Mouse (Mus musculus): ENCODE measurements around the gene A830018L16Rik. TPM values are rescaled to one million over a fixed set of nuclear protein-coding genes. Genes with fewer than 3 reads are reported as not detected.

The A830018L16Rik gene
- polyA plus RNA-seq, 1 experiment from 2014 or later, result 0.42 TPM

- no peak for DNase-seq (ENCODE audit: low spot score)
These were observed 236.2 kb downstream of the A830018L16Rik start for GRCm38 (mm10) chr1:11650137-11650536.

DNA sequence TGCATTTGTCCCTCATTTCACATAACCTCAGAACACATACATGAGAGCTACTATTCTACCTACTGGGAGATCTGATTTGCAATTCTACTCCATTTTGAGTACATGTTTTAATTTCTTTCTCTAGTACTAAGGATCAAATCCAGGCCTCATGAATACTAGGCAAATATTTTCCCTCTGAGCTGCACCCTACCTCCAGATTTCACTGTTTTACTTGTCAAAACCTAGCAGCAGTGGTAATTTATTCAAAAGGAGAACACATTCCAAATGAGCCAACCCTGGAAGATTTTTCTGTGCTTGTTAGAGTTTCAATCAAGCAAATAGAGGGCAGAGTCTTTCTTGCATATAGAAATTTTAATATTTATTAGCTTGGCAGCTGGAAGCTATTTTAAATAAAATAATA lies 238.9 kb downstream of the A830018L16Rik start:
- DNase-seq (ENCODE audit: low spot score), result no peak

GRCm38 (mm10) chr1:11657341-11658060 lies 243.6 kb downstream of the A830018L16Rik start:
- peak; percentile 45 for DNase-seq (ENCODE audit: low spot score)

DNA sequence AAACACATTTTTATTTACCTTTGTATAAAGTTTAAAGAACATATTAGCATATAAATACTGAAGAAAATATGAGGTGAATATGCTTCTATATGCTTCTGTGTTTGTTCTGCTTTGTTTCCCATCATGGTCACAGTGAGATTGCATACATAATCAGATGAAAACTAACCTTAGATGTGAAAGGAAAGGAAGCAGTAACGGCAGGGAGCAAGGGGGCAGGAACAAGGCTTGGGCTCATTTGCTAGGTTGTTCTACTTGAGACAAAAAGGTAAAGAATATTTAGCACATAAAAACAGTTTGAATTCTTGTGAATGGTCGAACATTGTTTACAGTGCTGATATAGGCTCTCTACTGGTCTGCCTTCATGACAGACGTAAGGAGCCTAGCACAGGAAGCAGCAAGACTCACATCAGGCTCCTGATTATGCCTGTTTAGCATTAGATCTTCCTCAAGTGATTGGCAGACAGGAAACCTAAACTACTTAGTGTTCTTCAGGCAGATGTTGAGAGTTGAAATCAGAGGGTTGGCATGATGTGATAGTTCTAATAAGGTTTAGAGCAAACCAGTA lies 244.2 kb downstream of the A830018L16Rik start:
- DNase-seq (ENCODE audit: low spot score), result no peak

DNA sequence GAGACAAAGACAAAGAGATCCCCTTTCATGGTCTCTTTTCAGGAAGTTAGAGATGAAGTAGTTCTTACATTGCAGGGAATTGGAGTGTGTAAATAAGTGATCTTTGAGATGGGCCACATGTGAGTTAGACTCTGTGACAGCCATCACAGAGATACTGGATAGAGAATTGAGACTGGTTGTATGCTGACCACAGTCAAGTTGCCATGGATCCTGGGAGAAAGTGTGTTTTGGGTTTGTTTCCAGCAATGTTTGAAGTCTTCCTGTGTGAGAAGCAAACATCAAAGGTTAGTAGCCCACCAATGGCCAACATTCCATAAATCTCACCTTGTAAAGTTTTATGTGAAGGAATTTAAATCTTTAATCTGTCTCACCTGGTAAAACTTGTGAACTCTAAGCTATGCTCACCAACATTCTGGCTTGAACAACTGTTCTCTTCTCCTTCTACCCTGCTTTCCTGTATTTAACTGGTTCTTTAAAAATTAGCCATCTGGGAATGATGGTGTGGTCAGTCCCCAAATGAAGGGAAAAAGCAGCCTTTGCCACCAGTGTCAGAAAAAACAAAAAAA lies 330.9 kb downstream of the A830018L16Rik start:
- DNase-seq (ENCODE audit: low spot score), result no peak

DNA sequence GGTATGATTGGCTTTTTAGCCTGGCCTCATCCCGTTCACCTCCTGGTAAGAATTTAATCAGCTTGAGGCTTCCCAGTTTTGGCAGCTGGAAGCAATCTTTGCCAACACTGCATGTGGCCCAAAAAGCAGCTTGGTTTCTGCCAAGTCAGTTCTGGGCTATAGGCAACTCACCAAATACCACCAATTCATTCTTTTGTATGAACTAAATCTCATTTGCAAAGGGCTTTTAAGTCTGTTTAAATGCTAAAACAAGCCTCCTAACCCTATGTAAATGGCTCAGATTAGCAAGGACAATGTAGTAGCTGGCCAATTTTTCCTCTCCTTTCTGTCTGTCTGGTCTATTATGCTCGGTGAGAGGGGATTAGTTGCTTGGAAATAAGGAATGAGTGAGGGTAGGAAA lies 334.5 kb downstream of the A830018L16Rik start:
- no peak for DNase-seq (ENCODE audit: low spot score)

DNA sequence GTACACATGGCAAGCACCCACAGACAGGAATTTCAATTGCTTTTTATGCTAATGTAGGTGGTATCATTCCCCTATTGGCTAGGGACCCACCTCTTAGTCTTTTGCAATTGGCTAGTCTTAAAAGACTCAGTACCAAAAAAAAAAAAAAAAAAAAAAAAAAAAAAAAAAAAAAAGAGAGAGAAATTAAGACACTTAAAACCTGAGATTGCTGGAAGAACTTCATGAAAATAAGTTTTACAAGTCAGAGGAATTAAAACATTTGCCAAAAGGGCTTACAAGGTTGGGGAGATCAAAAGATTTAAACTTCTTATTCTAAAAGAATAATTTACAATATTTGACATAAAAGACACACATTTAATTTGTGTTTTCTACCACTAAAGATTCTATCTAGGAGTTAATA lies 336.2 kb downstream of the A830018L16Rik start:
- DNase-seq (ENCODE audit: low spot score), result no peak

DNA sequence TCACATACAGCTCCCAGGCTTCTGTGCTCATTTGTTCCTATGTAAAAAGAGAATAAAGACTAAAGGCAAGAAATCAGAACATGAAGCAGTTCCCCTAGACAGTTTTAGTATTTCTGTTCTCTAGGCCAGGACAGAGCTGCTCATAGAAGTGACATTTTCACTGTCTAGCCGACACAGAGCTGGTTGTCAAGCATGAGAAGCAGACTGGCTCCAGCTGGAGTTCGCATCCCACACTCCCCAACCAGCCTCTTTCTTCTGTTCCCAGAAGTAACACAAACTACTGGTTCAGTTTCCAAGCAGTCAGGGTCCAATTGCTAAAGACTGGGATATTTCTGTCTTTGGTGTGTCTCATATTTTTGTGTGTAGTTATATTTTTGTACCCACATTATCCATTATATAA lies 336.7 kb downstream of the A830018L16Rik start:
- no peak for DNase-seq (ENCODE audit: low spot score)

GRCm38 (mm10) chr1:11751996-11752395 lies 338.1 kb downstream of the A830018L16Rik start:
- no peak for DNase-seq (ENCODE audit: low spot score)

GRCm38 (mm10) chr1:11788264-11788663 lies 374.4 kb downstream of the A830018L16Rik start:
- no peak for DNase-seq (ENCODE audit: low spot score)

DNA sequence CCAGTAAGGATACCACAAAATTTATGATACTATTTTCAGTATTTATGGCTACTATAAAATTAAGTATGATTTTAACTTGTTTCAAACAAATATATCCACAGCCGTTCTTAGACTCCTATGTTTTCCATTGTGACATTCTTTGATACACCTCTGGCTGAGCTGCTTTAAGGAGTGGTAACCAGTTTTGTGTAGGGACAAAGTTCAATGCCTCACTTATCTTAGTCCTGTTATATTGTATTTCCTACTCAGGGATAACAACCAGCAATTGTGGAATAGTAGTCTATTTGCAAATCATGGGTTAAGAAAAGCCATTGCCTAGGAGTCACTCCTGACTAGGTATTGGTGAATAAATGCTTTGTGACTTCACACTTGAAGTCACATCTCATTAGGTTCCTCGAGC lies 378.9 kb downstream of the A830018L16Rik start:
- no peak for DNase-seq (ENCODE audit: low spot score)

DNA sequence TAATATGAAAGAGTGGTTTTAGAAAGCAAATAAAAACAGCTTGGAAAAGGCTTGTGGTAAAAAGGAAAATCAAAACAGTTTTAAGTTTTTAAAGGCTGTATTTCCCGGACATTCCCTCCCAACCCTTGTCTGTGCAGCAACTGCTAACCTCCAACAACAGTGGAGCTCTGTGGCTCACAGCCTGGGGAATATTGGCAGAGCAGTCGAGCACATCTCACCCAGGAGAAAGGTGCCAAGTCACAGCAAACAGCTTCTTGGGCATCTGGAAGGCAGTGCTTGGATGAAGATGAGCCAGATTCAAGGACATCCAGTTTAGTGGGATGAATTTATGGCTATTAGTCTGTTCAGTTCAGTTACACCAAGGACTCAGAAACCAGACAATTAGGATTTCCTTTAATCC lies 381.8 kb downstream of the A830018L16Rik start:
- no peak for DNase-seq (ENCODE audit: low spot score)

DNA sequence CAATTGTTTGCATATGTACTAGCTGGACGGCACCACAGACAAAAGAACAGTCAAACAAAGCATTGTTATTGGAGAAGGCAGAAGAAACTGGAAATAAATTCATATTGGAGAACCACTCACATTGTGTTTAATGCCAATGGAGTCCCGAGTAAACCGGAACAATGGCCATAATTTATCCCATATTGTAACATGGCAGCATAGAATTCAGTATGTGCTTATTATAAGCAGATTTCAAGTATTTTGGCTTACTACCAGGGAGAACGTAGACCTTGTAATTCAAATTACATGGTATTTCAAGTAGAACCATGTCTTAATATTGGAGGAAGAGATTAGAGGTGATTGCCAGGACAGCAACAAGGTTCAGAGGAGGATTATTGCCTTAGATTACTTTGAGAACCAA lies 458.9 kb downstream of the A830018L16Rik start:
- DNase-seq (ENCODE audit: low spot score), result no peak

- no peak for DNase-seq (ENCODE audit: low spot score)
These were observed 459.7 kb downstream of the A830018L16Rik start for GRCm38 (mm10) chr1:11873573-11873972.

- DNase-seq (ENCODE audit: low spot score), result no peak
These were observed 467.8 kb downstream of the A830018L16Rik start for GRCm38 (mm10) chr1:11881706-11882105.

DNA sequence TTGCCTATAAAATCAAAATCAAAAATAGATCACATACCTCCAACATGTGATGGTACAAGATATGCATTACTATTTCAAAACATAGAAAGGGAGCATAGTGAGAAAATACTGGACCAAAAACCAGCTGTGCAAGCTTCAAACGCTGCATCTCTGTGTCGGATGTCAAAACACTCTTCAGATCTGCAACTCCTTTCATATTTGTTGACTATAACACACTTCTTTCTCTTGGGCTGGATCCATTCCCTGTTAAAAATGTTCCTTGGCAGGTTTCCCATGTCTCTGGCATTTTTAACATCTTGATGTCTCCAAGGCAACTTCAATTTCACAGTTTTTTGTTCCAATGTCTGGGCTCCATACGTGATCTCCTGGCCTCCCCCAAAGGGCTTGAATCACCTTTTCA lies 481.8 kb downstream of the A830018L16Rik start:
- no peak for DNase-seq (ENCODE audit: low spot score)

DNA sequence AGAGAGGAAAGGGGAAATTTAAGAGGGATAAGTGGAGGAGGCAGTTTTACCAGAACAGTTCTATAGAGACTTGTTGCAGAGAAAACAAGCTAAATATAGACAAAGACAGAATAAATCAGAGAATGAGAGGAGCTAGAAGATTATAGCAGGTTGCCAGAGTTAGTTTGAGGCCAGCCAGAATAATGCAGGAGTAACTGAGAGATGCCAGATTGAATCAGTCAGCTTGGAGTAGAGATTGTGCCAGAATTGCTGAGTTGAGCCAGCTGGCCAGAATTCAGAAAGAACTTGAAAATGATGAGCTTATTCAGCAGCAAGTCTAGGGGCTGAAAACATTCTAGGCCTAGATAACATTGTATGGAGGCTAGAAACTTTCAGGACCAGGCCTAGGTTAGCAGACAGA lies 502.0 kb downstream of the A830018L16Rik start:
- no peak for DNase-seq (ENCODE audit: low spot score)

DNA sequence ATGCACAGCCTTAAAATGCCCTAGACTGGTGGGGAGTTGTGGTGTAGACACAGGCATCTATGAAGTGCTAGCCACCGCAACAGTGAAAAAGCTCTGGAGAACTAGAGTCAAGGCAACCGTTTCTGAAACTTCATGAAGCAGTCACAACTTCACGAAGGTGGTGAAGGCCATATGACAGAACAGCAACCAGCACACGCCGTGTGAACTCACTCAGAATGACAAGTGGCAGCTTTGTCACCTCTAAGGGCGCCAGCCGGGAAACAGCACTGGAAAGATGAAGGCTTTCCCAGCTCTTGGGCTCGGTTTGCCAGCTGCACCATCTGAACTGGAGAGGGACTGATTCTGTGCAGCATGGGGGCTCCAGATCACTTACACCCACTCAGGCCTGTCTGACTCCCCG lies 523.1 kb downstream of the A830018L16Rik start:
- no peak for DNase-seq (ENCODE audit: low spot score)

DNA sequence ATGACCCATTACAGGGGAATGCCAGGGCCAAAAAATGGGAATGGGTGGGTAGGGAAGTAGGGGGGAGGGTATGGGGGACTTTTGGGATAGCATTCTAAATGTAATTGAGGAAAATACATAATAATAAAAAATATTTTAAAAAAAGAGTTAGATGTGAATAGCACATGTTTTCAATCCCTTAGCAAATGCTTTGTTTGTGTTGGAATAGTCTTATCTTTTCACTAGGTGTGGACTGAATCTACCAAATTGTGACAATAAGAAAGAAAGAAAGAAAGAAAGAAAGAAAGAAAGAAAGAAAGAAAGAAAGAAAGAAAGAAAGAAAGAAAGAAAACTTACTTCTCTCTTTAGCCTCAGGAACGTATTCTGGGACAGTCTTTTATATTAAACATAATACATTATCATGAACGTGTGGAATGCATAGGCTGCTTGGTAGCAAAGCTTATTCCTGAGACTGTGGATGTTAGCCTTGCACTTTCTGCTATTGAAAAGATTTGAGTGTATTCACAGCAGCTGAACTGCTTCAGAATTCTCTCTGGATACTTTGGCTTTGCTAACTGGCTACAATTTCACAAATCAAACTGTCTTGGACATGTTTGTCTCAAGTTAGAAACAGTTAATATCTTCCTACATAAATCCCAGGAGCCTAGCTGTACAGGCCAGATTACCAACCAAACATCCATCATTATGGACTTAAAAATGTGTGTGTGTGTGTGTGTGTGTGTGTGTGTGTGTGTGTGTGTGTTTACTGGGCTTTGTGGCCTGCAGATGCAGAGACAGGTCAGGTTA lies 545.7 kb downstream of the A830018L16Rik start:
- no peak for DNase-seq (ENCODE audit: low spot score)

DNA sequence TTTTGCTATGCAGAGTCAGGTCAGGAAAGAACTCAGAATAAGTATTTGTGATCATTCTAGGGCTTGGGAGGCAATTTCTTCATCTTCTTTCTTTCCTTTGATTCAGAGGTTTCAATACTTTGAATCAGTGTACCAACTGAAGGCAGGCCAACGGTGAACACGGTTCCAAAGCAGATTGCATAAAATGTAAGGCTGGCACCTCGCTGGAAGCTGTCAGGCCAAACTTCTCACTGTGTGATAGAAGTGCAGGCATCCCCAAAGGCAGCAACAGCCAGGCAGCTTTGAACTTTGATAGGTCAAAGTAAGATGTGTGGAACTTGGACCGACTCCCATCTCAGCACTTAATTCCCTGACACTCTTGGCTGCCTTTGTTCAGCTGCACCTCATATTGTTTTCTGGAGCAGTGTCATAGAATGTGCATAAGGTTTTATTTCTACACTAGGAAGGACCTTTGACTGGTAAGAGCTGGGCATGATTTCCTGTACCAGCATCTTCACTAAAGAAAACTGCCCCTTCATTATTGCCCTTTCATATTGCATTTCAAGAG lies 568.8 kb downstream of the A830018L16Rik start:
- no peak for DNase-seq (ENCODE audit: low spot score)

DNA sequence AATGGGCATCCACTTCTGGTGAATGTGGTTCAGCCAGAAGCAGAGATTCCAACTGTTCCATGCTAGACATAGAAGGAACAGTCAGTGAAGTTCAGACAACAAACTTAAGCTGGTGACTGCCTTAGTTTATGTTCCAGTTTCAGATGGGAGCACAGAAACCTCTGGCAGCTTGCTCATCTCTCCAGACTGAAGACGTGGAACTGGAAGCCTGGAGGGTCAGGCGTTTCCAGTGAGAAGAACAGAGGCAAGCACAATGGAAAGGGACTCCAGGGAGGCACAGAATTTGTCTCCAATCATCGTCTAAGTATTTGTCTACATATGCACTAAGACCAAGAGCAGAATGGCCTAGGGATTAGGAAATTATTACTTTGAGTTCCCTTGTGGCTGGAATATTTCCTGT lies 576.1 kb downstream of the A830018L16Rik start:
- no peak for DNase-seq (ENCODE audit: low spot score)
